Mouse (Mus musculus) G1E (cell line): ENCODE results near the gene Ppp3cb.

ENCODE experiments used
- CTCF ChIP-seq: IDR thresholded peaks from 2 replicates; pipeline ENCODE4 v1.5.1; 2012; ENCODE audit warnings: low read depth, low read length, inconsistent platforms, mixed read lengths
- GATA1 ChIP-seq: IDR thresholded peaks from 2 replicates; pipeline ENCODE4 v1.6.1; 2012; ENCODE audit warnings: borderline replicate concordance, low read length, inconsistent platforms, mixed read lengths
- GATA2 ChIP-seq: IDR thresholded peaks from 2 replicates; pipeline ENCODE4 v1.6.1; 2012; ENCODE audit warnings: low read depth, low read length, inconsistent platforms, borderline replicate concordance
- TAL1 ChIP-seq: conservative IDR thresholded peaks from 2 replicates; pipeline ENCODE4 v1.6.1; 2012; ENCODE audit warnings: low read depth, low read length, inconsistent platforms, mixed read lengths

GRCm38 (mm10) chr14:20564692-20565091 is 18.3 kb upstream of the Ppp3cb start:
- TF ChIP-seq TAL1 (no peak), CTCF (no peak), GATA2 (no peak), GATA1 (no peak)
